Mouse (Mus musculus) kidney, postnatal 0 days (tissue): ENCODE measurements at regions not wholly inside any gene's neighbourhood (a gene's known extent, or its start where the extent isn't known, plus 50 kb on each side); places are given as distances from the start of the nearest gene placed in this dataset.

Experiments
- ATAC-seq: fragments of 200-750 bp; cut with Nextera tagmentation; replicated peaks from 2 replicates; pipeline ENCODE4 v1.8.0; 2017; ENCODE audit warnings: low read depth, moderate number of reproducible peaks, moderate TSS enrichment, moderate library complexity; ENCODE audit not compliant: low FRiP score
- DNase-seq: peaks from one replicate; pipeline ENCODE4 v3.0.0-alpha.2; 2016; ENCODE audit warnings: low spot score
- H3K27ac ChIP-seq: fragments of 300-500 bp; sonication (generic); 2 replicates; pipeline ENCODE4 v1.5.1; 2014; ENCODE audit warnings: mild to moderate bottlenecking
- H3K27me3 ChIP-seq: fragments of 300-500 bp; sonication (generic); 2 replicates; pipeline ENCODE4 v1.6.1; 2014; ENCODE audit warnings: low read length, mixed read lengths; ENCODE audit not compliant: insufficient read depth
- H3K36me3 ChIP-seq: fragments of 300-500 bp; sonication (generic); 2 replicates; pipeline ENCODE4 v1.6.1; 2014; ENCODE audit warnings: low read length, mixed read lengths; ENCODE audit not compliant: insufficient read depth
- H3K4me1 ChIP-seq: fragments of 300-500 bp; sonication (generic); replicated peaks from 2 replicates; pipeline ENCODE4 v1.6.1; 2014; ENCODE audit warnings: antibody characterized with exemption, low read length, mixed read lengths; ENCODE audit not compliant: insufficient read depth
- H3K4me2 ChIP-seq: fragments of 300-500 bp; sonication (generic); 2 replicates; pipeline ENCODE4 v1.6.1; 2014; ENCODE audit warnings: mild to moderate bottlenecking, low read length, moderate library complexity, mixed read lengths
- H3K4me3 ChIP-seq: fragments of 300-500 bp; sonication (generic); replicated peaks from 2 replicates; pipeline ENCODE4 v1.5.1; 2014; ENCODE audit warnings: low read depth, low read length
- H3K9ac ChIP-seq: fragments of 300-500 bp; sonication (generic); 2 replicates; pipeline ENCODE4 v1.6.1; 2014; ENCODE audit warnings: low read depth, low read length
- H3K9me3 ChIP-seq: fragments of 300-500 bp; sonication (generic); replicated peaks from 2 replicates; pipeline ENCODE4 v1.6.1; 2016; ENCODE audit warnings: low read length, inconsistent platforms, mixed read lengths
- CTCF ChIP-seq: IDR thresholded peaks from 2 replicates; pipeline ENCODE4 v1.5.1; 2016; ENCODE audit warnings: antibody characterized with exemption, low read depth, mild to moderate bottlenecking, moderate library complexity
- WGBS: fragments of 180-500 bp; shearing (Covaris S2); extraction: QIAGEN DNeasy Blood & Tissue Kit; methylation state at CpG from one replicate; pipeline ENCODE4 v1.1.7; 2014; 5-methylcytosine and 5-hydroxymethylcytosine counted together

DNA sequence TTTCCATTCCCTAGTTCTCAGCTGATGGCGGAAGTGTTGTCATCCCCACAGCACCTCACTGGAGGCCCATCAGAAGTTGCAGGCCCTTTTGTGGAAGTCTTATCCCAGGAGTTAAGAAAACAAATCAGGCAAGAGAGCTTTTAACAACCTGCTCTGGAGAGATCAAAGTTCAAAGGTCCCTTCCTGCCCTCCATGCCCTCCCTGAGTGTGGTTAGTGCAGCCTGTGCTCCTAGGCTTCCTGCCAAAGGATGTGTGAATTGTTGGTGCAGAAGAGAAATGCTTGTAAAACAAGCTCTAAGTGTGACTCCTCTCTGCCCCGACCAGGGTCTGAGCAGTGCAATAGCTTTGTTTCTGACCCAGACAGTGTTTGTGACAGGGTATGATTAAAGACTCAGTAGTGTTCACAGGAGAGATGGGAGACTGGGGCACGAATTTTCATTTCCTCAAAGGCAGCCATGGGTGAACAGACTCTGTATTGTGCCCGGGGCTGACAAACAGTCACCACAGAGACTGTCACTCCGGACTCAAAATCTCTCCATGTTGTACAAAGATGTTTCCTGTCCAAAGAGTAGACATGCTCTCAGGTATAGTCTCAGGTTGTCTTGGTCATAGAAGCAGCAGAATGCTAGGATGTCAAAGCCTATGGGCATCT lies 237.5 kb upstream of the Tmc3 start:
- Histone ChIP-seq H3K4me1 (no peaks in the 10 kb centered on the region), H3K4me3 (no peak overlapping the region), H3K9me3 (no peaks in the 10 kb centered on the region), H3K9ac (no peak overlapping the region), H3K27ac (no peak overlapping the region), H3K36me3 (no peaks in the 10 kb centered on the region), H3K4me2 (no peak overlapping the region), H3K27me3 (no peaks in the 10 kb centered on the region)
- no peak for ATAC-seq
- TF ChIP-seq CTCF: no peak
- DNase-seq: no peak
- 34% methylated on average over 5 of the region's 5 CpGs for WGBS

DNA sequence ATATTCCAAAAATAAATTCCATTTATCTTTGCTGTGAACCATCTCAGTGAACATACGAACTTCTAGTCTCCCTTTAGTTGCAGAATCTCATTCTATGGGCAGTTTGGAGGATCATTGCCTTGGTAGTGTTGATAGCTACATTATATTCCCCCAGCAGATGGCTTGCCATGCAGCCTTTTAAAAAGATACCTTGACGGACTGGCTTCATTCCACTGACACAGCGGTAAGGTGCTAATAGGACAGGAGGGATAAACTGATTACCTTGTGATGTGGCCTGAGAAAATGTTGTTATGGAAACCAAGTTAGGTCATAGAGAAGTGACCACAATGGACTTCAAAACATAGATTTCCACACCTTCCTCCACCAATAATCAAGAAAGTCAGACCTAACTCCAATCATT lies 215.5 kb upstream of the Tmc3 start:
- Histone ChIP-seq H3K9ac (no peak overlapping the region), H3K27me3 (no peaks in the 10 kb centered on the region), H3K4me1 (no peaks in the 10 kb centered on the region), H3K9me3 (no peaks in the 10 kb centered on the region), H3K36me3 (no peaks in the 10 kb centered on the region), H3K4me3 (no peak overlapping the region), H3K27ac (no peak overlapping the region), H3K4me2 (no peak overlapping the region)
- no peak for ATAC-seq
- 87% methylated on average over 3 of the region's 3 CpGs for WGBS
- TF ChIP-seq CTCF: no peak
- DNase-seq: no peak

DNA sequence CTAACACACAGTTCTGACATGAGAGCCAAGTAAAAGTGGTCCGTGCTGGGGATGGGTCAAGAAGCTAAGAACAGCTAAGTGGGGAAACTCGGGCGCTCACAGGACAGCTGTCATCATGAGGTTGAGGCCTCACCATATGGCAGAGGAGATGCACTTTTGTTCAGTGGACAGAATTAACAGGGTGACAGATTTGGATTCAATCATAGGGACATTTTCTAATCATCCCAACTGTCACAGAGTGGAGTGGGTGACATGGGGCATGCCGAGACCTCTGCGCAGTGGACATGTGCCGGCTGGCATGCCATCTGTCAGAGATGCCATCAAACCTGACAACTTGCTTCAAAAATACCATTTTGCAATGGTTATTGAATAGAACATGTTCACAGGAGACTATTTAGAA lies 215.1 kb upstream of the Tmc3 start:
- TF ChIP-seq CTCF: no peak
- no peaks in the 10 kb centered on the region for H3K27me3 ChIP-seq
- H3K4me1 ChIP-seq: no peaks in the 10 kb centered on the region
- no peak overlapping the region for H3K27ac ChIP-seq
- ATAC-seq: no peak
- no peak overlapping the region for H3K4me3 ChIP-seq
- H3K9ac ChIP-seq: no peak overlapping the region
- no peaks in the 10 kb centered on the region for H3K36me3 ChIP-seq
- 91% methylated on average over 6 of the region's 6 CpGs for WGBS
- no peak for DNase-seq
- no peak overlapping the region for H3K4me2 ChIP-seq
- no peaks in the 10 kb centered on the region for H3K9me3 ChIP-seq

DNA sequence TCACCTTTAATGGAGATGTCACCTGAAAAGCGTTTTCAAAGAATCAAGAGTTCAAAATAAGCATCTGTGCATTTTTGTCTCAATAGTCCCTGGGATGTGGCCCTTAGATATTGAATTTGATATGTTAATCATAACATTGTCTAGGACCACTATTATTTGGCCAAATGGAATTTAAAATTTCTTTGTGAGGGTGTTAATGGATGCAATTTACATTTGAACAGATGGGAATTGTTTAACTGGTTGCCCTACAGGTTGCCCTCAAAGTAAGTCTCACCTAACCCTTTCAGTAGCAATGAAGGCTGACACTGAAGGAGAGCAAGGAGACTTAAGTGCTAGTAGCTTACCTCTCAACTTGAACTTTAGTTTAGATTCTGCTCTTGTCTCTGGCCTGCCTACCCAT lies 207.9 kb upstream of the Tmc3 start:
- H3K4me3 ChIP-seq: no peak overlapping the region
- no peak overlapping the region for H3K9ac ChIP-seq
- DNase-seq (no peak), ATAC-seq (no peak)
- H3K4me2 ChIP-seq: no peak overlapping the region
- no peaks in the 10 kb centered on the region for H3K9me3 ChIP-seq
- H3K27ac ChIP-seq: no peak overlapping the region
- no peaks in the 10 kb centered on the region for H3K36me3 ChIP-seq
- H3K27me3 ChIP-seq: no peaks in the 10 kb centered on the region
- 86% methylated on average over 1 of the region's 1 CpGs for WGBS
- TF ChIP-seq CTCF: no peak
- H3K4me1 ChIP-seq: no peaks in the 10 kb centered on the region

DNA sequence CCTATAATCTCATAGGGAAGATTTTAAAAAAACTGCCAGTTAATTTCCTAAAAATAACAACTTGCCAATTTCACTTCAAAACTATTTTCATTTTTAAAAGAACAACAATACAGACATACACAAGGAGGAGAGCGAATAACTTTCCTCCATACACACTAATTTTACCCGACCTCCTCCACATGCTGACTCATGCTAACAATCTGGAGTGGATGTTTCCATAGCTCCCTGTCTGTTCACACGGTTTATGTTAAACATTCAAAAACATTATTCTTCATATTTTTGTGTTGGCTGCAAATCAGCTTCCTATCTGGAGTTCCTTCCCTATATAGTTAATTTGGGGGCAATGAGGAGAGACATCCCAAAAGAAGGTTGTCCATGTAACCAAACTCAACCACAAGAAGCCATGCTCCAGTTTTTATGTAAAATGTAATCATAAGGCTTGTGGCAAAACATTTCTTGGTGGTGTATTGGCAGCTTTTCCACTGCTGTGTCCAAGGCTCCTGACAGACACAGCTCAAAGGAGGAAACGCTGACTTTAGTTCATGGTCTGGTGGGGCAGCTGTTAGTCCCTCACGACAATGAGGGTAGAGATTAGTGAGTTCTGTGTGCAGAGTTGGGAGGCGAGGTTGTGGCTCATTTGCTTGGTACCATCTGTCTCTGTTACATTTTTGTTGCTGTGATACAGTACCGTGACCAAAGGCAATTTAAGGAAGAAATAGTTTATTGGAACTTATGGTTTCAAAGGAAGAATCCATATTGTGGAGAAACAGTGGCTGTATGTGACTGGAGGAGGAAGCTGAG lies 203.1 kb upstream of the Tmc3 start:
- ATAC-seq: no peak
- H3K27me3 ChIP-seq: no peaks in the 10 kb centered on the region
- no peak for TF ChIP-seq CTCF
- no peaks in the 10 kb centered on the region for H3K36me3 ChIP-seq
- no peak overlapping the region for H3K27ac ChIP-seq
- no peak overlapping the region for H3K4me2 ChIP-seq
- WGBS: 72% methylated on average over 7 of the region's 7 CpGs
- H3K9ac ChIP-seq: no peak overlapping the region
- H3K4me3 ChIP-seq: no peak overlapping the region
- H3K9me3 ChIP-seq: no peaks in the 10 kb centered on the region
- no peaks in the 10 kb centered on the region for H3K4me1 ChIP-seq
- DNase-seq: no peak

DNA sequence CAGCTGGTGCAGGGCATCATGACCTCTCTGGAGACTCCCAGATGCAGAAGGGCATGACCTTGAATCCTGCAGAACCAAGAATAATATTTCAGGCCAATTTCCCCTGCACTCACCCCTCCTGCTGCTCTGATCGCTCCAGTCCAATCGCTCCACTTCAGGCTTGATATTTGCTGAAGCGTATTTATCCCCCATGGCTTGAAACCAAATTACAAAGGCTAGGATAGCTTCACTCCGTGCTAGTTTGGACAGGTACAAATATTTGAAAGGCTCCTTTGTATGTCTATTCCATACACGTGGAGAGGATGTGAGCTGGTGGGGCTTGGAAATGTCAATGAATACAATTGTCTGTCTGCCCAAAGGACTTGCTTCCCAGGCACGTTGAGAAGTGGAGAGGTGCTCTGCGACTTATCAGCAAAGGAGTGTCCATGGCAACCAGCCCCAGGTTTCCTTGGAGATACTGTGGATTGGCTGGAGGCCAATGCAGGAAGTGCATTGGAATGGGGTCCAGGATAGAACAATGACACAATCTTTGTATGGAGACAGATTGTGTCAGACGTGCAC lies 201.8 kb upstream of the Tmc3 start:
- Histone ChIP-seq H3K9me3 (no peaks in the 10 kb centered on the region), H3K9ac (no peak overlapping the region), H3K4me1 (no peaks in the 10 kb centered on the region), H3K36me3 (no peaks in the 10 kb centered on the region), H3K27me3 (no peaks in the 10 kb centered on the region), H3K4me2 (no peak overlapping the region), H3K4me3 (no peak overlapping the region), H3K27ac (no peak overlapping the region)
- DNase-seq (peak; percentile 25), ATAC-seq (no peak)
- 42% methylated on average over 8 of the region's 8 CpGs for WGBS
- TF ChIP-seq CTCF: no peak
